Mouse (Mus musculus) cerebellum, postnatal 25 days (tissue): Measurements from ENCODE around the gene Ube2ql1.

Experiments used
- DNase-seq, 2 experiments: peaks; one replicate each; pipeline ENCODE4 v3.0.0; 2021; ENCODE audit warnings: mixed read lengths in 2 of 2

Gene Ube2ql1

DNA sequence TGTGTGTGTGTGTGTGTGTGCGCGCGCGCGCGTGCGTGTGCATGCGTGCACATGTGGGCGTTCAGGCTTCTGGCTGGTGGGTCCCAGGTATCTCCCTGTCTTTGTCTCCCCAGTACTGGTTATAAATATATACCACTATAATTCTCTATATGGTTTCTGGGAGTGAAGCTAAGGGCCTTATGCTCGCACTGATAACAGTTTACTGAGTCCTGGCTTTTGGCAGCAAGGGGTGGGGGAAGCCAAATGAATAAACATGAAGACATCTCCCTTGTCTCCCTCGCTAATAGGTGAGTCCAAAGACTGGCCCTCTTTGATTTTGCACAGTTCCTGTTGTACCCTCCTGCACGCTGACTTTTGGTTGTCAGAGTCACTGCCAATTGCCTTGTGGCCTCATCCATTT lies 32.2 kb downstream of the Ube2ql1 start:
- no peak for DNase-seq

DNA sequence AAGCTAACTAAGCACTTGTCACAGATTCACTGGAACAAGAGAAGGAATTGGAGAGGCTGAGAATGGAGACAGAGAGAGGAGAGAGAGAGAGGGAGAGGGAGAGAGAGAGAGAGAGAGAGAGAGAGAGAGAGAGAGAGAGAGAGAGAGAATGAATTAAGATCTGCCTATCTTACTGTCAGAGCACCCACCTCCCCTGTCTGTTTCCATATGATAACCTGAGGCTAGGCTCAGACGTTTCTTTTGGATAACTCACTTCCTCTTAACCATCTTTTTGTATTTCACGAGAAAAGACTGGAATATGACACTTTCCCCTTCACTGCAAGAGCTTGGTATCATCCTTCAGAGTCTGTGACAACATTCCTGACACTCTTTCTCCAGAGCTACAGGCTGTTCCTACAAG lies 32.8 kb downstream of the Ube2ql1 start:
- no peak for DNase-seq

DNA sequence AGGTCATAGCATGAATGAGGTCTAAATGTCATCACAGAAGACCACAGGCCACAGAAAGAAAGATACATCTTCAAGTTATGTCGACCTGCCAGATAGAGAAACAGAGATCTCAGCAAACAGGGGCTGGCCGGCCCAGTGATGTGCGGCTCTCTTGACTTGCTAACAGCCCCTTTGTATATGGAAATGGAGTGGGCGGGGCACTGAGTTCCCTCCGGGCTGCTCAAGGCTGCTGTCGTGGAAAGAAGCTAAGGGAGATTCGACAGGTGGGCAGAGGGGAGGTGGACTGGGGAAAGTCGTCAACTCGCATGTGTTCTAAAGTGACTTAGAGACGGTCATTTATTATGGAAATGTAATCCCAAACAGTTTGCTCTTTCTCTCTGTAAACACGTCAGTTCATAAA lies 36.2 kb downstream of the Ube2ql1 start:
- no peak for DNase-seq

DNA sequence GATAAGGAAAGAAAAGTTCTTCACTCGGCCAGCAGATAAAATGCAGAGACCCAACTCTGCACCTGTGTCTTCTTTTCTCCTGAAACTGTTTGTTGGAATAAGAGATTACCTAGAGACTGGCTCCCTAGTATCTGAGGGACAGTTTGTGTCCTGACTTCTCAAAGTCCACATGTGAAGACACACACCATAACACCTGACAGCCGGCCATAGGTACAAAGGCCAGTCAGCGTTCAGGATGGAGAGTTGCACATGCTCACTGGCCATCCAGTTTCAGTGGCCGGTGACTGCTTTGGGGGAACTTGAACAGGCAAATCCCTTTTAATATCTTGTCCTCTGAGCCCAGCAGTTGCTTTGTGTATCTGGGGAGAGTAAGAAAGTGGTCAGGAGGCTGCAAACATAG lies 38.3 kb downstream of the Ube2ql1 start:
- DNase-seq: no peak

DNA sequence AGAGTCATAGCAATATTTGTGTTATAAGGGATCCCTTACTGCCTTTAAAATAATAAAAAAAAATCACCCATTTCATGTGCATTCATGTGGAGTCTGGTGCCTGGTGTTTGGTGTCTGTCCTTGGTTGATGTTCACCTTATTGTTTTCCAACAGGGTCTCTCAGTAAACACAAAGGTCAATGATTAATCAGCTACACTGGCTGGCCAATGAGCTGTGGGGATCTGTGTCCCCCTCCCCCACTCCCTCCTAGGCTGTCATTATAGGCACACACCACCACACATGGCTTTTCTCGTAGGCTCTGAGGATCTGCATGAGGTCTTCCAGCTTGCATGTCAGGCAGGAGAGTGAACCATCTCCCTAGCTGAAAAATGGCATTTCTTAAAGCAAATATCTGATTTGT lies 38.9 kb downstream of the Ube2ql1 start:
- no peak for DNase-seq

DNA sequence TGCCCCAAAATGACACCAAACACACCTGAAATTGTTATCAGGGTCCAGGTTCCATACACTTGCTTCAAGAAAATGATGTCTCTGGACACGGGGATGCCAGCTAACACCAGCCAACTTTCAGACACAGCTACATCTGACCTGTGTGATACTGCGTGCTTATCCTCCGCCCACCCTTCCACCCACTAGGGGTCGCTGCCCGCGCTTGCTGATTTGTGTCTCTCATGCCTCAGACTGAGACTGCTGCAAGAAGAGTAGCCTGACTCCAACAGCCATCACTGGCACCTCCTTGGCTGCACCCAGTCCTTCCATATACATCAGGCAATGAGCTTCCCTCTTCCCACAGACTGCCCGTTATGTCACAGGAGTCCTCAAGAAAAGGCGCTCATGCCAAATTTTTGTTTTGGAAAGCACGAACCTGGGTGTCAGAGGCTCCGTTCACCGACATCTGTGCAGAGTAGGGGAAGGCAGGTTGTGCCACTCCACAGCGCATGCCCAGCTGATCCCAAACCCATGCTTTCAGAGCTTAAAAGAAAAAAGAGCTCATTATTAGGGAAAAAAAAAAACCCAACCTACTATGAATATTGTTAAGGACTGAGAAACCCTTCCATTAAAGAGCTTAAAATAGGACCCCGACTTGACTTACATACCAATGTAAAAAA lies 43.2 kb downstream of the Ube2ql1 start:
- DNase-seq: peak; percentile 90 to 95

DNA sequence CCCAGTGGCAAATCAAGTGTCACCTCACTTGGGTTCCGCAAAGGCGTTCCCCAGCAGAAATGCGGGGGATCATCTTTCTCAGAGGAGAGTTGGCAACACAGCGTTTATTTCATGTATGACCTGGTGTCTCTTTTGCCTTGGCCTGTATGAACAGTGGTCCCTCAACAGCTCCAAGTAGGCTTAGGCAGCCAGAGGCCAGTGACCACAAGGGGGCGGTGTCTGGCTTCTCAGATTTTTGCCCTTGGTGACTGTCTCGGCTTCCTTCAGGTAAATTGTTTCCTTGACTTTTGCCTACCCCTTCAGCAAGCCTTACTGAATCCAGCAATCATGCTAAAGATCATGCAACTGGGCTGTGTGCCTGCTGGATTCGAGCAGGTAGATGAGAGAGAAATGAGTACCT lies 48.6 kb downstream of the Ube2ql1 start:
- DNase-seq: peak; percentile 70 to 82

DNA sequence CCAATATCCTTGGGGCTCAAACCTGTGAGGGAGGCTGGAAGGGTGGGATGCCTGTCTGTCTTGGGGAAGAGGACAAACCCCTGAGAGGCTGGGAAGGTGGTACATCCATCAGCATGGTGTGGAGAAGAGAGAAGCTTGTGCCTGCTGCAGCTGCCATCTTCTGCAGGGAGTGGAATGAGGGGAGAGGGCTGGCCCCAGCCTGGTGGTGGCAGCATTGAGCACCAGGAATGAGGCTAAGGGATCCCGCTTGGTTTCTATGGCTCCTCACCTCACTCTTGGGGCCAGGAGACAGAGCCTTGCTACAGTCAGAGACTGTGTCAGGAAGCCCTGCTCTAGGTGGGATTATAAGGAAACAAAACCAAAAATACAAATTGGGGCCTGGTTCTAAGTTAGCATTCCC lies 52.7 kb downstream of the Ube2ql1 start:
- DNase-seq: peak in 1 of 2 experiments; percentile 35

DNA sequence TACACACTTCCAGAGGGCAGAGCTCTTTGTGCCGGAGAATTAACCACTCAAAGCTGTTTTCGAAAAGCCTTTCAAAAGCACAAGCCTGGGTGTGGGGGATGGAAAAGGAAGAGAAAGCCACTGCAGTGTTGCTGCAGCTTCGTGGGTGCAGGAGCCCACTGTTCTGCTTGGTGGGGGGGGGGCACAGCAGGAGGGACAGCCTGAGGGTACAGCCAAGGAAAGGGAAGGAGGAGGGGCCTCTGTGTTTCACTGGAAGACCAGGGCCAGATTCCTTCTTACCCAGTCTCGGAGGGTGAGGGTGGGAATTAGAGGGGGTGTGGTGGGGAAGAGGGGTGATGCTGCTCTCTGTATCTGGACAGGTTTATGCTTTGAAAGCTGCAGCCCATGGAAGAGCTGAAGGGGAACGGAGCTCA lies 54.3 kb downstream of the Ube2ql1 start:
- no peak for DNase-seq

DNA sequence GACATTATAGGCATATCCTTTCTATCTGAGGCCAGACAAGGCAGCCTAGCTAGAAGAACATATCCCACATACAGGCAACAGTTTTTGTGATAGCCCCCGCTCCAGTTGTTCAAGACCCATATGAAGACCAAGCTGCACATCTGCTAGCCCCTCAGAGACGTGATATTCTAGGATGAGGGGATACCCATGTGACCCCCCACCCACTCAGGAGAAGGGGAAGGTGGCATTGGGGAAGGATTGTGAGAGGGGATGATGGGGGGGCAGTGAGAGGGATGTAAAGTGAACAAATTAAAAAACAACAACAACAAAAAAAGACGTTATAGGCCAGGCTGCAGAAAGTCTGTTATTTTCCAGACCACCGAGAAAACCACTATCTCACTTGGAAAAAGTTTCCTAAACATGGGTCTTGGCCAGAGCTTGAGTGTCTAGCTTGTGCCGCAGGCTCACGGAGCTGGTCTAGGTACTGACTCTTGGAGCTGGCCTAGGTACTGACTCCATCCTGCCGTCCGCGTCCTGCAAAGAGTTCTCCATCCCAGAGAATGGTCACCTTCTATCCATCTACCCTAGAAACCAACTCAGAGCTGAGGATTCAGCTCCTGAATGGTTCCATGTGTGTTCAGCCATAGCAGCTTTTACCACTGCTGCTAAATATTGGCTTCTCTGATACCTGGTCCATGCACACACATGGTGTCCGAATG lies 65.6 kb downstream of the Ube2ql1 start:
- DNase-seq: no peak

DNA sequence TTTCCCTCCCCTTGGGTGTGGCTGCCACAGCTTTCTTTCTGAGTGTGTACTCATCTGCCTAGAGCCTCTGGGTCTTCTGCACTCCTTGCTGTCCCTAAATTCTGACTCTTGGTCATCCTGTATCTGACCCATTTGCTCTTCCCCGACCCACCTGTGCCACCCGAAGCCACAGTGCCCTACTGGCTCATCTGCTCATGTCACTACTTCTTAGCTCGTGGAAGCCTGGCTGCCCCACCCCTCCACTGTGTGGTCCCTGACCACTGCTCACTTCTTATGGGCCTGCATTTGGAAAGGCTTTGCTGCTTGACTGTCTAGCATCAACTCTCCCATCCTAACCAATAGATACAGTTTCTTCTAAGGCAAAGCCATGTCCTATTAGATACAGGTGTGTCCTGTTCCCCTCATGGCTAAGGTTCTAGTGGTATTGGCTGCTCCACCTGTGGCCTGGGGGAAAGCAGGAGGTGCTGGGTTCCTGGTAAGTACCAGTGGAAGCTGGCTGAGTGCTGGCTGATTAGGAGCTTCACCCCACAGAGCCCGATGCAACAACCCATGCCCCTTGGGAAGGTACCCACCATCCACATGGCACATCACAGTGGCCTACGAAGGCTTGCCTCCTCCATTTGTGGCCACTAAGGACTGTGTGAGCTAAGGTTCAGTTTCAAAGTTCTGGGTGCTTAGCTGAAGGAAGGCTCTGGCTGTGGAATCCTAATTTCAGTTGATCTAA lies 66.3 kb downstream of the Ube2ql1 start:
- DNase-seq: no peak

DNA sequence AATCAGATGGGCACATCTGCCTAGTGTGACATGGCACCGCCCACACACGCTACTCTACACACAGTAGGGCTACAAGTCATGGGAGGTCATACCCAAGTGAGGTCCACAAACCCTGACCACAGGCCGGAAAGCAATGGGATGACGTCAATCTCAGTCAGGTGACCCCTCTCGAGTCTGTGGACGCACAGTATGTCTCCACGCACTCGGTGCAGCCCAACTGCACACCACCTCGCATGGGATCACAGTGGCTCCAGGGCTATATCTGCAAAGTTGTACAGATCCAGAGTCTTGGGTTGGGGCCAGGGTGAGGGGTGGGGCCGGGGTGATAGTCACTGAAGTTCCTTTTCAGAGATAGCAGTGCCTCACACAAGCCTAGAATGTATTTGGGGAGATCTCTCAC lies 67.1 kb downstream of the Ube2ql1 start:
- DNase-seq: no peak

DNA sequence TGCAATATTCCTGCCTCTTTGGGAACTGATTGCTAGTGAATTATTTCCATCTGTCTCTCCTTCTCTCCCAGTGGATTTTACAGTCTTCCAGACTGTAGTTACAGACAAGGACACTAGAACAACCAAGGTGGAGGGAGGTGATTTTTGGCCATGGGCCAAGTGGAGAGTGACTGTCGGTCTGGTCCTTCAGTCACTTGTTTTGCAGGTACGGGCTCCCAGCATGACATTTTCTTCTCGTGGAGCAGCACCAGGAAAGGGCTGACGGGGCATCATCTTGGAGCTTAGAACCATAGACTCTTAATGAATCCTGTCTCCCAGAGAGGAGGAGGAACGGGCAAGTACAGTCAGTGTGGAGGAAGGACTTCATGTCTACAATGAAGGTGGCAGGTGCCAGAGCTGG lies 67.6 kb downstream of the Ube2ql1 start:
- DNase-seq: no peak

DNA sequence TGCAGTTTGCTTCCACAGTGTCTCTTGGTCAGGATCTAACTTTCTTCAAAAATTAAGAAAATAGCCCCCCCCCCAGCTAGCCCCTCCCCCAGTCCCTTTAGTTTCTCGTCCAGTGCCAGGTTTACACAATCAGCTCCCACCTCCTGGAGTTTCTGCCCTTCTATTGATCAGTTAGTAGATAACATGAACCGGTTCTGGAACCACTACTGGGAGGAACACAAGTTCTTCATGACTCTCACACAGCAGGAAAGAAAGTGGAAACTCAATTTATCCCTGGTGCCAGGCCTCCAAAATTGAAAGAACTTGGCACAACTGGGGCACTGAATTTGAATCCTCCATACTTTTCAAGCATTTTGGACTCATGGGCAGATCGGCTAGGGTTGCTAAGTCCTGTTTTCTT lies 85.2 kb downstream of the Ube2ql1 start:
- DNase-seq: no peak
